Mouse (Mus musculus): ENCODE measurements around the gene D930048N14Rik. TPM values are rescaled to one million over a fixed set of nuclear protein-coding genes. Genes with fewer than 3 reads are reported as not detected.
A peak's percentile ranks its signal among the peaks of the same experiment; 100 is the strongest.

Gene D930048N14Rik
- 1.0 and 1.4 TPM in 2 replicates for total RNA-seq (2014; rRNA removed)
- 1.2 and 1.3 TPM in 2 replicates for polyA plus RNA-seq (2015; fragmentation: Nextera tagmentation; extraction: Ambion mirVana)

- peak; percentile 70 for DNase-seq (ENCODE audit: low spot score)
- H3K27me3 ChIP-seq (ENCODE audit: insufficient read depth, low read length), result no peaks in the 10 kb centered on the region; the same call in 1 of the 2 replicates
- H3K27ac ChIP-seq (ENCODE audit: low read depth, low read length), result peak within 1 kb of the TSS; percentile 38
- peak; percentile 76 for ATAC-seq (ENCODE audit: low FRiP score)
- H3K9ac ChIP-seq (replicated peaks; ENCODE audit: low read length, poor library complexity, severe bottlenecking), result peak within 1 kb of the TSS; percentile 61
- no peak for TF ChIP-seq CTCF (IDR thresholded peaks at IDR 0.05)
- H3K36me3 ChIP-seq (ENCODE audit: insufficient read depth, low read length), result no peaks in the 10 kb centered on the region
- H3K4me3 ChIP-seq (ENCODE audit: low read depth, low read length), result peak within 1 kb of the TSS; percentile 65
- H3K4me1 ChIP-seq (ENCODE audit: insufficient read depth, low read length), result peaks cover 6% of the 10 kb centered on the region; the same call in 1 of the 2 replicates
- peak within 1 kb of the TSS; percentile 69 for H3K4me2 ChIP-seq (ENCODE audit: low read depth, low read length, poor library complexity, severe bottlenecking)
- no peaks in the 10 kb centered on the region for H3K9me3 ChIP-seq (ENCODE audit: low read length)
- 2% methylated on average over 62 of the region's 70 CpGs for WGBS
Observed at GRCm38 (mm10) chr11:51650691-51651515, at the start of gene D930048N14Rik, which contains the start of gene N4bp3. TSS of gene D930048N14Rik (plus strand) at chr11:51650954. TSS of gene N4bp3 (minus strand) at chr11:51650842.

- no peak for TF ChIP-seq CTCF (IDR thresholded peaks at IDR 0.05)
- H3K9me3 ChIP-seq (ENCODE audit: low read length), result no peaks in the 10 kb centered on the region
- H3K36me3 ChIP-seq (ENCODE audit: insufficient read depth, low read length), result peaks cover 66% of the 10 kb centered on the region
- H3K27me3 ChIP-seq (ENCODE audit: insufficient read depth, low read length), result no peaks in the 10 kb centered on the region
- no peak overlapping the region for H3K27ac ChIP-seq (ENCODE audit: low read depth, low read length)
- no peaks in the 10 kb centered on the region for H3K4me1 ChIP-seq (ENCODE audit: insufficient read depth, low read length)
- DNase-seq (ENCODE audit: low spot score) (no peak), ATAC-seq (ENCODE audit: low FRiP score) (no peak)
- no peak overlapping the region for H3K9ac ChIP-seq (replicated peaks; ENCODE audit: low read length, poor library complexity, severe bottlenecking)
- H3K4me2 ChIP-seq (ENCODE audit: low read depth, low read length, poor library complexity, severe bottlenecking), result no peak overlapping the region
- WGBS, result 92% methylated on average over 3 of the region's 3 CpGs
- no peak overlapping the region for H3K4me3 ChIP-seq (ENCODE audit: low read depth, low read length)
Observed at GRCm38 (mm10) chr11:51602253-51602652, 48.5 kb upstream of the D930048N14Rik start.

GRCm38 (mm10) chr11:51605602-51606446 is 44.9 kb upstream of the D930048N14Rik start:
- Histone ChIP-seq H3K4me3 (ENCODE audit: low read depth, low read length) (peak overlapping the region; percentile 96), H3K4me2 (ENCODE audit: low read depth, low read length, poor library complexity, severe bottlenecking) (peak overlapping the region; percentile 77), H3K27ac (ENCODE audit: low read depth, low read length) (peak overlapping the region; percentile 94), H3K36me3 (ENCODE audit: insufficient read depth, low read length) (peaks cover 32% of the 10 kb centered on the region), H3K9me3 (ENCODE audit: low read length) (no peaks in the 10 kb centered on the region), H3K27me3 (ENCODE audit: insufficient read depth, low read length) (no peaks in the 10 kb centered on the region), H3K9ac (replicated peaks; ENCODE audit: low read length, poor library complexity, severe bottlenecking) (peak overlapping the region; percentile 98), H3K4me1 (ENCODE audit: insufficient read depth, low read length) (0 out of 2 replicates have a peak, but pooled peaks cover 4% of the 10 kb centered on the region)
- ATAC-seq (ENCODE audit: low FRiP score), result peak; percentile 53
- DNase-seq (ENCODE audit: low spot score), result peak; percentile 77
- under 1% methylated on average over 70 of the region's 81 CpGs for WGBS
- TF ChIP-seq CTCF (IDR thresholded peaks at IDR 0.05), result no peak

GRCm38 (mm10) chr11:51606447-51607095 is 44.2 kb upstream of the D930048N14Rik start, which contains the start of gene Hnrnpab:
TSS of gene Hnrnpab (minus strand) at chr11:51606847.
- peak; percentile 95 for ATAC-seq (ENCODE audit: low FRiP score)
- no peaks in the 10 kb centered on the region for H3K27me3 ChIP-seq (ENCODE audit: insufficient read depth, low read length)
- no peak for TF ChIP-seq CTCF (IDR thresholded peaks at IDR 0.05)
- peak within 1 kb of the TSS; percentile 77 for H3K4me2 ChIP-seq (ENCODE audit: low read depth, low read length, poor library complexity, severe bottlenecking)
- peak within 1 kb of the TSS; percentile 96 for H3K4me3 ChIP-seq (ENCODE audit: low read depth, low read length)
- no peaks in the 10 kb centered on the region for H3K9me3 ChIP-seq (ENCODE audit: low read length)
- DNase-seq (ENCODE audit: low spot score), result peak; percentile 99
- peaks cover 25% of the 10 kb centered on the region for H3K36me3 ChIP-seq (ENCODE audit: insufficient read depth, low read length)
- H3K27ac ChIP-seq (ENCODE audit: low read depth, low read length), result peak within 1 kb of the TSS; percentile 94
- WGBS, result under 1% methylated on average over 56 of the region's 91 CpGs
- H3K9ac ChIP-seq (replicated peaks; ENCODE audit: low read length, poor library complexity, severe bottlenecking), result peak within 1 kb of the TSS; percentile 98
- H3K4me1 ChIP-seq (ENCODE audit: insufficient read depth, low read length), result 0 out of 2 replicates have a peak, but pooled peaks cover 4% of the 10 kb centered on the region

- peak overlapping the region; percentile 96 for H3K4me3 ChIP-seq (ENCODE audit: low read depth, low read length)
- H3K9me3 ChIP-seq (ENCODE audit: low read length), result no peaks in the 10 kb centered on the region
- ATAC-seq (ENCODE audit: low FRiP score) (peak; percentile 59), DNase-seq (ENCODE audit: low spot score) (no peak)
- peak overlapping the region; percentile 94 for H3K27ac ChIP-seq (ENCODE audit: low read depth, low read length)
- H3K4me1 ChIP-seq (ENCODE audit: insufficient read depth, low read length), result 0 out of 2 replicates have a peak, but pooled peaks cover 4% of the 10 kb centered on the region
- H3K27me3 ChIP-seq (ENCODE audit: insufficient read depth, low read length), result no peaks in the 10 kb centered on the region
- 11% methylated on average over 15 of the region's 15 CpGs for WGBS
- TF ChIP-seq CTCF (IDR thresholded peaks at IDR 0.05), result no peak
- H3K36me3 ChIP-seq (ENCODE audit: insufficient read depth, low read length), result peaks cover 19% of the 10 kb centered on the region
- H3K4me2 ChIP-seq (ENCODE audit: low read depth, low read length, poor library complexity, severe bottlenecking), result peak overlapping the region; percentile 62
- peak overlapping the region; percentile 80 for H3K9ac ChIP-seq (replicated peaks; ENCODE audit: low read length, poor library complexity, severe bottlenecking)
Observed at GRCm38 (mm10) chr11:51607096-51607738, 43.5 kb upstream of the D930048N14Rik start.

All from midbrain, postnatal 0 days (tissue).